Mouse (Mus musculus) brown adipose tissue, adult 24 weeks (tissue): ENCODE data around the gene Gas6. TPM values are rescaled to one million over a fixed set of nuclear protein-coding genes. Genes with fewer than 3 reads are reported as not detected.

ENCODE experiments used
- H3K27ac ChIP-seq: fragments of 200-500 bp; replicated peaks from 2 replicates; pipeline ENCODE4 v1.5.1; 2012; ENCODE audit warnings: low read depth, mild to moderate bottlenecking, low read length
- H3K4me1 ChIP-seq: fragments of 200-500 bp; 2 replicates; pipeline ENCODE4 v1.6.1; 2012; ENCODE audit warnings: low read length, mixed read lengths; ENCODE audit not compliant: control insufficient read depth, insufficient read depth, insufficient read length
- H3K4me3 ChIP-seq: fragments of 200-500 bp; 2 replicates; pipeline ENCODE4 v1.5.1; 2012; ENCODE audit warnings: low read depth, mild to moderate bottlenecking, low read length, moderate library complexity; ENCODE audit not compliant: insufficient read depth
- polyA plus RNA-seq: library from polyadenylated mRNA; stranded (reverse); fragments of >200 nt; gene quantifications from 2 replicates; pipeline ENCODE4 v1.2.4, GENCODE M21; 2012; ENCODE audit not compliant: missing spikeins, insufficient read depth, insufficient read length

The Gas6 gene
- polyA plus RNA-seq, 1 experiment, result 29.5 TPM

- H3K4me1 ChIP-seq, result peaks cover 29% of the 10 kb centered on the region
- H3K27ac ChIP-seq, result peak overlapping the region; percentile 34; the same call in 1 of the 2 replicates
- no peak overlapping the region for H3K4me3 ChIP-seq
These were observed 4.0 kb downstream of the Gas6 start for GRCm38 (mm10) chr8:13489986-13490910.

- Histone ChIP-seq H3K4me3 (no peak overlapping the region), H3K27ac (no peak overlapping the region), H3K4me1 (peaks cover 25% of the 10 kb centered on the region)
These were observed 4.9 kb downstream of the Gas6 start for GRCm38 (mm10) chr8:13489351-13489750.

GRCm38 (mm10) chr8:13483191-13483590 is 11.1 kb downstream of the Gas6 start:
- H3K27ac ChIP-seq, result no peak overlapping the region
- no peak overlapping the region for H3K4me3 ChIP-seq
- peaks cover 13% of the 10 kb centered on the region for H3K4me1 ChIP-seq

GRCm38 (mm10) chr8:13482101-13482801 is 12.0 kb downstream of the Gas6 start:
- 0 out of 2 replicates have a peak overlapping the region, but pooled peaks have one; percentile 15 for H3K27ac ChIP-seq
- H3K4me1 ChIP-seq, result peaks cover 13% of the 10 kb centered on the region
- no peak overlapping the region for H3K4me3 ChIP-seq

GRCm38 (mm10) chr8:13481596-13481995 is 12.7 kb downstream of the Gas6 start:
- H3K4me1 ChIP-seq, result peaks cover 13% of the 10 kb centered on the region
- 0 out of 2 replicates have a peak overlapping the region, but pooled peaks have one; percentile 20 for H3K27ac ChIP-seq

GRCm38 (mm10) chr8:13481089-13481554 is 13.2 kb downstream of the Gas6 start:
- peaks cover 13% of the 10 kb centered on the region for H3K4me1 ChIP-seq
- H3K4me3 ChIP-seq, result no peak overlapping the region
- H3K27ac ChIP-seq, result 0 out of 2 replicates have a peak overlapping the region, but pooled peaks have one; percentile 20

More at GRCm38 (mm10) chr8:13481596-13481995, 12.7 kb downstream of the Gas6 start:
- no peak overlapping the region for H3K4me3 ChIP-seq

GRCm38 (mm10) chr8:13475892-13476291 is 18.4 kb downstream of the Gas6 start:
- Histone ChIP-seq H3K4me1 (peaks cover 7% of the 10 kb centered on the region; the same call in 1 of the 2 replicates), H3K4me3 (no peak overlapping the region), H3K27ac (no peak overlapping the region)

- H3K4me1 ChIP-seq, result 0 out of 2 replicates have a peak, but pooled peaks cover 2% of the 10 kb centered on the region
- no peak overlapping the region for H3K27ac ChIP-seq
- H3K4me3 ChIP-seq, result no peak overlapping the region
These were observed 22.0 kb downstream of the Gas6 start for GRCm38 (mm10) chr8:13472284-13472683.

GRCm38 (mm10) chr8:13471484-13471883 is 22.8 kb downstream of the Gas6 start:
- Histone ChIP-seq H3K4me1 (0 out of 2 replicates have a peak, but pooled peaks cover 2% of the 10 kb centered on the region), H3K4me3 (no peak overlapping the region), H3K27ac (no peak overlapping the region)

- Histone ChIP-seq H3K27ac (no peak overlapping the region), H3K4me1 (0 out of 2 replicates have a peak, but pooled peaks cover 2% of the 10 kb centered on the region), H3K4me3 (no peak overlapping the region)
These were observed 25.6 kb downstream of the Gas6 start for GRCm38 (mm10) chr8:13468737-13469136.

GRCm38 (mm10) chr8:13466989-13467388 is 27.3 kb downstream of the Gas6 start:
- H3K27ac ChIP-seq, result no peak overlapping the region
- no peak overlapping the region for H3K4me3 ChIP-seq
- peaks cover 8% of the 10 kb centered on the region; the same call in 1 of the 2 replicates for H3K4me1 ChIP-seq

GRCm38 (mm10) chr8:13465324-13465723 is 29.0 kb downstream of the Gas6 start:
- Histone ChIP-seq H3K4me1 (peaks cover 10% of the 10 kb centered on the region), H3K4me3 (no peak overlapping the region), H3K27ac (no peak overlapping the region)

- no peak overlapping the region for H3K27ac ChIP-seq
- no peak overlapping the region for H3K4me3 ChIP-seq
- H3K4me1 ChIP-seq, result peaks cover 10% of the 10 kb centered on the region
These were observed 31.9 kb downstream of the Gas6 start for GRCm38 (mm10) chr8:13462392-13462791.

GRCm38 (mm10) chr8:13461843-13462242 is 32.4 kb downstream of the Gas6 start:
- no peak overlapping the region for H3K27ac ChIP-seq
- peaks cover 10% of the 10 kb centered on the region for H3K4me1 ChIP-seq
- H3K4me3 ChIP-seq, result no peak overlapping the region
